Mouse (Mus musculus): ENCODE results near the gene Fig4. TPM values are rescaled to one million over a fixed set of nuclear protein-coding genes. Genes with fewer than 3 reads are reported as not detected.

The Fig4 gene
- total RNA-seq (2014; rRNA removed) = 29.7 and 30.4 TPM in 2 replicates
- 29.9 and 32.6 TPM in 2 replicates for polyA plus RNA-seq (2015; fragmentation: Nextera tagmentation; extraction: Ambion mirVana)

DNA sequence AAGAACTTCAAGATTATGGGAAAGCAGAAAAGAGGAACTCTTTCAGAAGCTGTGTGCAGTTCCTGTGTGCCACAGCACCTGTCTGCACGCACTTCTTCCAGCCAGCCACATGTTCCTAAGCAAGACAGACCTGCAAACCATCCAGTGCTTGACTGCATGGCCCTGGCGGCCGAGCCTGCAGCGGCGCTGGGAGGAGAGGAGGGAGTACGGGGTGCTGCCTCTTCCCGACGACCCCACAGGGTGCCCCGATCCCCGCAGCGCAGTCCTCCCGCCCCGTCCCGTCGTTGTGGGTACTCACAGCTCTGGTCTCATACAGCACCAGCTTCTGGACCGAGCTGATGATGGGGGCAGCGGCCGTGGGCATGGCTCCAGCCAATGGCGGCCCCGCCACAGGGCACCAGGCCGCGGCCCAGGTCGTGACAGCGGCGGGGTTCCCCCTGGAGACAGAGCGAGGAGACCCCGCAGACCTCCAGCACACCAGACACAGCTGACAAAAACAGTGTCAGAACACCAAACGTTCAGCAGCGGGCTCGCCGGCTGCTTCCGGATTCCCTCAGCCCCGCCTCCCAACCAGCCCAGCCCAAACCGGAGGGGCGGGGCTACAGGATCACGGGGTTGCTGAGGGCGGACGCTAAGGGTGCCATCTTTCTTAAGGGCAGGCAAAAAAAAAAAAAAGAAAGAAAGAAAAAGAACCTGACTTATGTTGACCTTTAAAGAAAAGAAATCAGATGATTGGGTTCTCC is at the start of gene Fig4:
Fig4 (minus strand) TSS at position 572 of the 743 bp plus-strand sequence.
- ATAC-seq (peak; percentile 96), DNase-seq (ENCODE audit: low spot score) (peak; percentile 95)
- no peaks in the 10 kb centered on the region for H3K36me3 ChIP-seq (ENCODE audit: insufficient read depth, low read length)
- H3K4me2 ChIP-seq (ENCODE audit: low read depth, low read length) = peak within 1 kb of the TSS; percentile 89
- peak within 1 kb of the TSS; percentile 83 for H3K4me3 ChIP-seq (ENCODE audit: low read length)
- peak; percentile 33; the same call in 1 of the 2 replicates for TF ChIP-seq CTCF (IDR thresholded peaks at IDR 0.05; ENCODE audit: low read depth)
- no peaks in the 10 kb centered on the region for H3K9me3 ChIP-seq (ENCODE audit: low read length)
- H3K9ac ChIP-seq (replicated peaks; ENCODE audit: low read length) = peak within 1 kb of the TSS; percentile 88
- H3K27ac ChIP-seq = peak within 1 kb of the TSS; percentile 92
- no peaks in the 10 kb centered on the region for H3K27me3 ChIP-seq (ENCODE audit: insufficient read depth, low read length)
- H3K4me1 ChIP-seq (ENCODE audit: insufficient read depth, low read length) = no peaks in the 10 kb centered on the region
- under 1% methylated on average over 36 of the region's 38 CpGs for WGBS

DNA sequence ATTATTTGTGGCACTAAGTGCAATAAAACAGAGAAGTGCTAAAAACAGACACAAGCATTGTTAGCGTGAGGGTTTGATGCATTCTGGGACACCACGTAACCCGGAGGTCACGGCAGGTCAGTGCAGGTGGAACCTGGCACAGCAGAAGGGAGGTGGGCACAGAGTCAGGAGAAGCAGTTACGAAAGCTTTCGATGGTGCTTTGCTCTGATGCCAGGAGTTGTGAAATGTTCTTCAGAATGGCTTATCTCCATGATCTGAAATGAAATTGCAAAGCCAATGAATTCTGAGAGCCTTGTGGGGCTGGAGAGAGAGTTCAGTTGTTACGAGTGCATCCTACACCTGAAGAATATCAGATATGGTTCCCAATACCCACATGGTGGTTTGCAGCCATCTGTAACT is 38.3 kb upstream of the Fig4 start:
- Histone ChIP-seq H3K4me3 (ENCODE audit: low read length) (no peak overlapping the region), H3K27me3 (ENCODE audit: insufficient read depth, low read length) (no peaks in the 10 kb centered on the region), H3K4me2 (ENCODE audit: low read depth, low read length) (no peak overlapping the region), H3K36me3 (ENCODE audit: insufficient read depth, low read length) (no peaks in the 10 kb centered on the region), H3K9me3 (ENCODE audit: low read length) (no peaks in the 10 kb centered on the region), H3K9ac (replicated peaks; ENCODE audit: low read length) (no peak overlapping the region), H3K4me1 (ENCODE audit: insufficient read depth, low read length) (no peaks in the 10 kb centered on the region), H3K27ac (no peak overlapping the region)
- no peak for TF ChIP-seq CTCF (IDR thresholded peaks at IDR 0.05; ENCODE audit: low read depth)
- no peak for ATAC-seq
- 92% methylated on average over 7 of the region's 7 CpGs for WGBS
- no peak for DNase-seq (ENCODE audit: low spot score)

DNA sequence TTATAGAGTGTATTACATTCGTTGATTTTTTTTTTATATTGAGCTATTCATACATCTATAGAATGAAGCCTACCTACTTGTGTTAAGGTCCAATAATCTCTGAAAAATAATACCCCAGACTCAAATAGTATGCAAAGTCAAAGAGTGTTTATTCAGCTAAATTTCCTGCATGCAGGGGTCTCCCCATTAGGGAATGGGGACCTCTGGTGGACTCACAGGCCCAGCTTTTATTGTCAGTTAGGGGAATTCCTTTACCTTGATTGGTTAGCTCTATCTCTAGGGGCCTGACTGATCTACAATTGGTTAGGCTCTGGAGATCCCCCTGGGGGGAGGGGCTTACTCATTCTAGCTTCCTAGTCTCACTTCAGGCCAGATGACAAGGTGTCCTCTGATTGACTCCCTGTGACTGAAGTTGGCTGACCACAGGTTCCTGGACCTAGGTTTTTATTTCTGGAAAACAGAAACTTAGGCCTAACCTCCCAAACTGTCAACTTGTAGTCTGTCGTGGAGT is 29.5 kb upstream of the Fig4 start:
- no peak for ATAC-seq
- no peak overlapping the region for H3K4me2 ChIP-seq (ENCODE audit: low read depth, low read length)
- H3K36me3 ChIP-seq (ENCODE audit: insufficient read depth, low read length) = no peaks in the 10 kb centered on the region
- no peaks in the 10 kb centered on the region for H3K27me3 ChIP-seq (ENCODE audit: insufficient read depth, low read length)
- TF ChIP-seq CTCF (IDR thresholded peaks at IDR 0.05; ENCODE audit: low read depth) = no peak
- H3K27ac ChIP-seq = no peak overlapping the region
- no peaks in the 10 kb centered on the region for H3K4me1 ChIP-seq (ENCODE audit: insufficient read depth, low read length)
- H3K9ac ChIP-seq (replicated peaks; ENCODE audit: low read length) = no peak overlapping the region
- WGBS = 93% methylated on average over 2 of the region's 2 CpGs
- no peak for DNase-seq (ENCODE audit: low spot score)
- no peaks in the 10 kb centered on the region for H3K9me3 ChIP-seq (ENCODE audit: low read length)
- H3K4me3 ChIP-seq (ENCODE audit: low read length) = no peak overlapping the region

DNA sequence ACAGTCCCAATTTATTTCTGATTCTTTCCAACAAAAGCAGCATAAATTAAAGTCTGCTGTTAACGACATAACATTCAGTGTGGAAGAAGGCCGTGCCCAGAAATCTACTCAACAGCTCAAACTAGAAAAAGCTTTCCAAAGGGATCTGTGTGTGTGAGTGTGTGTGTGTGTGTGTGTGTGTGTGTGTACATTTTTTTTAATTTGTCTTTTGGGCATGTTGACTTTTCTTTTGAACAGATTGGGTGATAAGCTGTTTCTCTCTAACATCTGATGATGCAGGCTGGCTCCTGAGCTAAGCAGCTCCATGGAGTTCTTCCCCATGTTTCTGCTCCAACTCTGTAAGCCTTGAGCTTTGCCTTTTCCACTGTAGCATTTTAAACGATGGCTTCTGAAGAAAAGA is 12.8 kb upstream of the Fig4 start:
- Histone ChIP-seq H3K9me3 (ENCODE audit: low read length) (no peaks in the 10 kb centered on the region), H3K27me3 (ENCODE audit: insufficient read depth, low read length) (no peaks in the 10 kb centered on the region), H3K4me3 (ENCODE audit: low read length) (no peak overlapping the region), H3K27ac (no peak overlapping the region), H3K36me3 (ENCODE audit: insufficient read depth, low read length) (no peaks in the 10 kb centered on the region), H3K4me1 (ENCODE audit: insufficient read depth, low read length) (no peaks in the 10 kb centered on the region), H3K4me2 (ENCODE audit: low read depth, low read length) (no peak overlapping the region), H3K9ac (replicated peaks; ENCODE audit: low read length) (no peak overlapping the region)
- TF ChIP-seq CTCF (IDR thresholded peaks at IDR 0.05; ENCODE audit: low read depth) = no peak
- WGBS = 78% methylated on average over 3 of the region's 3 CpGs
- DNase-seq (ENCODE audit: low spot score) = no peak
- ATAC-seq = no peak

DNA sequence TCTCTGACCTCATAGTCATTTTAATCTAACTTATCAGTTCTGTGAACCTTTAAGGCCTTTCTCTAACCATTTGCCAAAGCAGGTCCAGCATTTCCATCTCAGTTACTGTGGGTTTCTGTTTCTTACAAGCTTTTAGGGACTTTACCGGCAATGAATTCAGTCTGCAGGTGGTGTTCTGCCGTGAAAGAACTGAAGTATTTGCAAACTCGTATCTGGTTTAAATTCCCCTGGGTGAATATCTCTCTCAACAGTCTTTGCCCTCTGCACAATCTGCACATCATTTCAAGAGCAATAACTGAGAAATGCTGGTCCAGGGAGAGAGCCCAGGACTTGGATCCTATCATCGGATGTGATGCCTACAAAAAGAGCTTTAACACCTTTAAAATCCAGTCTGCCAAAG is 5.1 kb upstream of the Fig4 start:
- no peak overlapping the region for H3K9ac ChIP-seq (replicated peaks; ENCODE audit: low read length)
- H3K27me3 ChIP-seq (ENCODE audit: insufficient read depth, low read length) = no peaks in the 10 kb centered on the region
- no peak for TF ChIP-seq CTCF (IDR thresholded peaks at IDR 0.05; ENCODE audit: low read depth)
- ATAC-seq (no peak), DNase-seq (ENCODE audit: low spot score) (no peak)
- H3K4me2 ChIP-seq (ENCODE audit: low read depth, low read length) = no peak overlapping the region
- no peaks in the 10 kb centered on the region for H3K4me1 ChIP-seq (ENCODE audit: insufficient read depth, low read length)
- H3K36me3 ChIP-seq (ENCODE audit: insufficient read depth, low read length) = no peaks in the 10 kb centered on the region
- no peak overlapping the region for H3K4me3 ChIP-seq (ENCODE audit: low read length)
- 86% methylated on average over 4 of the region's 4 CpGs for WGBS
- no peaks in the 10 kb centered on the region for H3K9me3 ChIP-seq (ENCODE audit: low read length)
- no peak overlapping the region for H3K27ac ChIP-seq

- DNase-seq (ENCODE audit: low spot score) (no peak), ATAC-seq (no peak)
- no peak overlapping the region for H3K4me2 ChIP-seq (ENCODE audit: low read depth, low read length)
- no peak overlapping the region for H3K27ac ChIP-seq
- H3K36me3 ChIP-seq (ENCODE audit: insufficient read depth, low read length) = no peaks in the 10 kb centered on the region
- H3K9ac ChIP-seq (replicated peaks; ENCODE audit: low read length) = no peak overlapping the region
- TF ChIP-seq CTCF (IDR thresholded peaks at IDR 0.05; ENCODE audit: low read depth) = no peak
- 78% methylated on average over 9 of the region's 9 CpGs for WGBS
- H3K4me3 ChIP-seq (ENCODE audit: low read length) = no peak overlapping the region
- no peaks in the 10 kb centered on the region for H3K27me3 ChIP-seq (ENCODE audit: insufficient read depth, low read length)
- H3K4me1 ChIP-seq (ENCODE audit: insufficient read depth, low read length) = no peaks in the 10 kb centered on the region
- no peaks in the 10 kb centered on the region for H3K9me3 ChIP-seq (ENCODE audit: low read length)
Observed at GRCm38 (mm10) chr10:41304961-41305455, 1.9 kb upstream of the Fig4 start.

Data from hindbrain, postnatal 0 days (tissue).